Mouse (Mus musculus) E14TG2a.4 (cell line): ENCODE results near the gene Zfp36l3.
"Not testable (repeated sequence)": the region's sequence is repeated elsewhere in the genome, so short reads cannot be mapped to it uniquely, and the experiment has no call there.

Experiments used
- H3K27me3 ChIP-seq: 2 replicates; pipeline ENCODE4 v1.6.1; 2014; ENCODE audit warnings: low read length, control low read depth; ENCODE audit not compliant: insufficient read depth
- H3K36me3 ChIP-seq: 2 replicates; pipeline ENCODE4 v1.6.1; 2014; ENCODE audit warnings: low read length, control low read depth; ENCODE audit not compliant: insufficient read depth
- H3K4me1 ChIP-seq: replicated peaks from 2 replicates; pipeline ENCODE4 v1.6.1; 2014; ENCODE audit warnings: low read depth, low read length, control low read depth
- H3K4me3 ChIP-seq: replicated peaks from 2 replicates; pipeline ENCODE4 v1.5.1; 2014; ENCODE audit warnings: mild to moderate bottlenecking, low read length
- H3K9me3 ChIP-seq: 2 replicates; pipeline ENCODE4 v1.6.1; 2014; ENCODE audit warnings: low read length, control low read depth
- CTCF ChIP-seq: conservative IDR thresholded peaks from 2 replicates; pipeline ENCODE4 v1.5.1; 2014; ENCODE audit warnings: low read length
- NANOG ChIP-seq: IDR thresholded peaks from 2 replicates; pipeline ENCODE4 v1.6.1; 2014; ENCODE audit warnings: borderline replicate concordance, low read length, mixed read lengths
- POU5F1 ChIP-seq: IDR thresholded peaks from 2 replicates; pipeline ENCODE4 v1.6.1; 2014; ENCODE audit warnings: low read length, borderline replicate concordance

The Zfp36l3 gene

GRCm38 (mm10) chrX:53776276-53776675, at the start of gene Zfp36l3:
TSS of gene Zfp36l3 (minus strand) at chrX:53776394.
- no peak for TF ChIP-seq CTCF
- TF ChIP-seq NANOG = no peak
- TF ChIP-seq POU5F1 = no peak
- peak within 1 kb of the TSS; percentile 56 for H3K4me3 ChIP-seq
- H3K9me3 ChIP-seq = no peaks in the 10 kb centered on the region
- peaks cover 7% of the 10 kb centered on the region; the same call in 1 of the 2 replicates for H3K4me1 ChIP-seq
- H3K36me3 ChIP-seq = no peaks in the 10 kb centered on the region
- peaks cover 29% of the 10 kb centered on the region for H3K27me3 ChIP-seq

DNA sequence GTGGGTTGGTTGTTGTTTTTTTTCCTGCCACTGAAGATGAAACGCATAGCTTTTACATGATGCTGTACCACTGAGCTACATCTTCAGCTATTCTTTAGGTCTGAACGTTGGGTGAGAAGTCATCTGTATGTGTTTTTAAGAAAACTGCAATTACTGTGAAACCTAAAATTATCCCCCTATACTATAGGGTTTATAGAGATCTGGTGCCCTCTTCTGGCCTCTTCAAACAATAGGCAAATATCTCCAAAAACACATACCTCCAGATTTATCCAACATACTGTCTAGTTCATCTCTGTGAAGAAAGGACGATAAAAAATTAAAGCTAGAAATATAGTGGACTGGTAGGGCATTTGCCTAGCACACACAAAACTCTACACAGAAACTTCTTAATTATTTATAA, 22.9 kb upstream of the Zfp36l3 start:
- H3K4me3 ChIP-seq = no peak overlapping the region
- TF ChIP-seq POU5F1 (no peak), CTCF (no peak), NANOG (no peak)
- H3K27me3 ChIP-seq = no peaks in the 10 kb centered on the region
- H3K9me3 ChIP-seq = no peaks in the 10 kb centered on the region
- H3K36me3 ChIP-seq = no peaks in the 10 kb centered on the region
- no peaks in the 10 kb centered on the region for H3K4me1 ChIP-seq

GRCm38 (mm10) chrX:53797519-53797918, 21.3 kb upstream of the Zfp36l3 start, which contains the start of gene Xlr:
TSS of gene Xlr (minus strand) at chrX:53797706.
- not testable (repeated sequence) for H3K36me3 ChIP-seq, H3K9me3 ChIP-seq, H3K27me3 ChIP-seq, H3K4me3 ChIP-seq, H3K4me1 ChIP-seq

DNA sequence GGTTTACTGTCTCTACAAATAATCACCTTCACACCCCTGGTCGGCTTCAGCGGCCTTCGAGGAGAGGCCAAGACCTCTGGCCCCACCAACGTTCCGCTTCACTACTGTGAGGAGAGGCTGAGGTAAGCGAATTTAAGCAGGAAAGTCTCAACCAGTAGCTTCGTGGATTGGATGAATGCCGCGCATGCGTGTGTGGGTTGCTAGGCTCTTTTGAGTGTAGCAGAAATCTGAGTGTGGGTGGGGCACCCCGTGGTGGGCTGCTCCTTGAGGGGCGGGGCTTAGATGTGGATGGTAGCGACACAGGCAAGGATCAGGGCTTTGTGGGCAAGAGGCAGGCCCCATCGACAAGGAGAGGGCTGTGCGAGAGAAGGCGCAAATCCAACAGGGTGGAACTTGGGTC, 18.5 kb downstream of the Zfp36l3 start, which contains the start of gene 1700013H16Rik:
Gene 1700013H16Rik, minus strand, starts transcription at position 96 of the 400 bp plus-strand sequence.
- H3K4me1 ChIP-seq = no peaks in the 10 kb centered on the region
- peaks cover 12% of the 10 kb centered on the region; the same call in 1 of the 2 replicates for H3K27me3 ChIP-seq
- no peaks in the 10 kb centered on the region for H3K36me3 ChIP-seq
- H3K9me3 ChIP-seq = peaks cover 5% of the 10 kb centered on the region; the same call in 1 of the 2 replicates
- H3K4me3 ChIP-seq = no peak within 1 kb of the TSS
- TF ChIP-seq NANOG (no peak), POU5F1 (no peak), CTCF (no peak)

DNA sequence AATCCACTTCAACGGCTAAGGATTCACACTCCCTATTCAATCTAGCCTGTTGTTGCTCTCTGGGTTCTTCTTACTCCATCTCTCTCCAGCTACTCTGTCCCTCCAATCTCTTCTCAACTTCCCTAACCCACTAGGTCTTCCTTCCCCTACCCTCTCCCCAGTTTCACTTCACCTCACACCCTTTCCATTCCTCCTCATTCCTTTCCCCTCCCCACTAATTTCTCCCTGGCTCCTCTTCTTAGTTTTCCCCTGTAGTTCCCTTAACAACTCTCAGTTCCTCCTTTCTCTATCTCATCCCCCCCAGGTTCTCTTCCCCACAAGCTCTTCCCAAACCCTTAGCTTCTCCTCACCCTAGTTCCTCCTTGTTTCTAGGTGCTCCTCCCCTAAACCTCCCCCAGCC, 23.3 kb downstream of the Zfp36l3 start:
- H3K4me3 ChIP-seq = no peak overlapping the region
- H3K9me3 ChIP-seq = peaks cover 5% of the 10 kb centered on the region; the same call in 1 of the 2 replicates
- H3K4me1 ChIP-seq = no peaks in the 10 kb centered on the region
- TF ChIP-seq POU5F1 (no peak), NANOG (no peak), CTCF (no peak)
- H3K36me3 ChIP-seq = no peaks in the 10 kb centered on the region
- H3K27me3 ChIP-seq = peaks cover 12% of the 10 kb centered on the region; the same call in 1 of the 2 replicates

- Histone ChIP-seq H3K9me3 (no peaks in the 10 kb centered on the region), H3K4me3 (no peak overlapping the region), H3K4me1 (no peaks in the 10 kb centered on the region), H3K27me3 (no peaks in the 10 kb centered on the region), H3K36me3 (no peaks in the 10 kb centered on the region)
- no peak for TF ChIP-seq CTCF
- no peak for TF ChIP-seq NANOG
- TF ChIP-seq POU5F1 = no peak
These were observed 47.2 kb downstream of the Zfp36l3 start for GRCm38 (mm10) chrX:53728967-53729366.

GRCm38 (mm10) chrX:53724596-53724995, 51.6 kb downstream of the Zfp36l3 start, which contains the start of gene 4930502E18Rik:
TSS of gene 4930502E18Rik (plus strand) at chrX:53724826.
- Histone ChIP-seq H3K36me3 (no peaks in the 10 kb centered on the region), H3K4me3 (no peak within 1 kb of the TSS), H3K9me3 (no peaks in the 10 kb centered on the region), H3K4me1 (no peaks in the 10 kb centered on the region), H3K27me3 (no peaks in the 10 kb centered on the region)
- TF ChIP-seq NANOG (no peak), CTCF (no peak), POU5F1 (no peak)
